Mouse (Mus musculus): Measurements from ENCODE around the gene Rasal3. TPM values are rescaled to one million over a fixed set of nuclear protein-coding genes. Genes with fewer than 3 reads are reported as not detected.

Gene Rasal3
- polyA plus RNA-seq (2012; rRNA removed), result 0.82 and 0.90 TPM in 2 replicates

DNA sequence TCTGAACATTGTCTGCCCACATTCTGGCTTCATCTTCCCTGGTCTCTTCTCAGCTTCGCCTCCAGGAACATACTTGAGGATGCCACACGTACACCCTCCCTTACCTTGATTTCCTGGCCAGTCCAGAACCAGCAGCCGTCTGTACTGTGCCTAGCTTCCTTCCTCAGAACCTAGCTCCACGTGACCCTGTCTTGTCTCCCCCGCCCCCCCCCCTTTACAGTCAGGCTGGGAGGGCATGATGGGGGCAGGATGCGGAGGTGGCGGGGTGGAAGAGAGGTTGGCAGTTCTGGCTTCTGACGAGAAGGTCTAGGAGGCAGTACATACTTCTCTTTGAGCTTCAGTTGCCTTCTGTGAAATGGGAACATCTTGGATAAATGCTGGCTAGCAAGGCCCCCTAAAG is at the start of gene Rasal3:
Gene Rasal3 (minus strand): TSS at position 167 of the 400 bp plus-strand sequence.

DNA sequence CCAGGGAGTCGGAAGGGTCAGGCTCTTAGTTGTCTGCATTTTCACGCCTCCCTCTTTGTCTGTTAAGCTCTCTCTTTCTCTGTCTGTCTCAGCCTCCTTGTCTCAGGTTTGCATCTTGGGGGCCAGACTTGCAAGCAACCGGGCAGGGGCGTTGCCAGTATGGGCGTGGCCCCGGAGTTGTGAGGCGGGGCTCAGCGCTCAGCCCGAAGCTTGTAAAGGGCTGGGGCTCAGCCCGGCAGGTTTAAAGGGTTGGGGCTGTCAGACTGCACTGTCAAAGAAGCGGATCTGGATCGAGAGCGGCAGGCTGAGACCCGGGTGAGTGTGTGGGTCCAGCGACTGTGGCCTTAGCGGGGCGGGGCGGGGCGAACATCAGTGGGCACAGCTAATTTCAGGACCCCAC is 49.1 kb upstream of the Rasal3 start, which contains the start of gene Cyp4f39:
Gene Cyp4f39 (plus strand): TSS at position 242 of the 400 bp plus-strand sequence.

DNA sequence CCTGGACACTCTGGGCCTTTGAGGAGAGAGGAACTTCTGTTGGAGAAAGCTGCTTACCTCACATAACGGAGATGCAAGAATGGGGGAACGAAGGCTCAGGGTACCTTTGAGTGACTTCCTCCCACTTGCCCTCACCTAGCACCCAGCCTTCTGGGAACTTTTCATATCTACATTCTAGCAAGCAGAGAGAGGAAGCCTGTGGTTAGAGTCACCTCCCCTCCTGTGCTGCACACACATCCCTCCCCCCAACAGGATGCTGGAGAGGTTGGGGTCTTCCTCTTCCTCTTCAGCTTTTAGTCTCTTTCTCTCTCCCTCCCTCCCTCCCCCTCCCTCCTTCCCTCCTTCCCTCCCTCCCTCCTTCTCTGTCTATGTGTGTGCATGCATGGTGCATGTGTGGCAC is 20.7 kb upstream of the Rasal3 start, which contains the start of gene Pglyrp2:
Gene Pglyrp2 (minus strand): TSS at position 134 of the 400 bp plus-strand sequence.

GRCm38 (mm10) chr17:32389101-32389659 is 14.2 kb downstream of the Rasal3 start, which contains the start of gene Wiz:
Wiz (minus strand) TSS chr17:32389439.

DNA sequence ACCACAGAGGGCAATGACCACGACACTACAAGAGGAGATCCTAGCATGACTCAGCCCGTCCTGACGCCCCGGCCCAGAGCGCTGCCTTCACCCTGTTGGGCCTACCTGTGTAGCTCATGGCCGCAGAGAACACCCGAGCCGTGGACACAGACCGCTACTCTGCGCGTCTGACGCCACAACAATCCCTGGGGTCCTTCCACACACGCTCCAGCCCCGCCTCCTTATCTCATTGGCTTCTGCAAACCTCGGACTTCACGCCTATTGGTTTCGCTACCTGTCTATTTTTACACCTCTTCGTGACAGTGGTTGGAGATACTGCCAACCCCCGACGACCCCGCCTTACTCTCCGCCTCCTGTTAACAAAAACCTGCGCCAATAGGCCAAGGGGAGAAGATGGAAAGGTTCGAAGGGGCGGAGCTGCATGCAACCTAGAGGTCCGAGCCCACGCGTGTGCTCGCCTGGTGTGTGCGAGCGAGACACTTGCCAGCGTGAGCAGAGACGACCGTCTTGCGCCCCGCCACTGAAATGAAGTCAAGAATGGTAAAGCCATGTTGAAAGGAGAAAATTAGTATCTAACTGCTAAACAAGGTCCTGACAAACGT is 52.9 kb downstream of the Rasal3 start, which contains the start of gene Akap8l:
Gene Akap8l (minus strand): TSS at position 226 of the 602 bp plus-strand sequence.

Other genes starting within 250 kb of the Rasal3 start
- 26.1 and 29.1 TPM in 2 replicates for gene Notch3, start 236.7 kb downstream of the Rasal3 start, polyA plus RNA-seq (2012; rRNA removed)
- gene Ephx3, start 214.0 kb downstream of the Rasal3 start, polyA plus RNA-seq (2012; rRNA removed), result 0.16 and 0.41 TPM in 2 replicates
- 52.5 and 70.3 TPM in 2 replicates for gene Brd4, start 118.9 kb downstream of the Rasal3 start, polyA plus RNA-seq (2012; rRNA removed)
- gene Akap8, start 82.3 kb downstream of the Rasal3 start, polyA plus RNA-seq (2012; rRNA removed), result 129 and 136 TPM in 2 replicates
- gene Akap8l, start 53.0 kb downstream of the Rasal3 start, polyA plus RNA-seq (2012; rRNA removed), result 216 and 223 TPM in 2 replicates
- 77.4 and 78.2 TPM in 2 replicates for gene Wiz, start 14.1 kb downstream of the Rasal3 start, polyA plus RNA-seq (2012; rRNA removed)
- gene Pglyrp2, start 20.6 kb upstream of the Rasal3 start, polyA plus RNA-seq (2012; rRNA removed), result not detected in 2 replicates
- 0.26 and 0.66 TPM in 2 replicates for gene Cyp4f39, start 49.1 kb upstream of the Rasal3 start, polyA plus RNA-seq (2012; rRNA removed)
- gene Cyp4f17, start 102.5 kb upstream of the Rasal3 start, polyA plus RNA-seq (2012; rRNA removed), result 13.3 and 18.1 TPM in 2 replicates
- 31.8 and 36.9 TPM in 2 replicates for gene Cyp4f16, start 133.0 kb upstream of the Rasal3 start, polyA plus RNA-seq (2012; rRNA removed)
- gene Cyp4f37, start 217.7 kb upstream of the Rasal3 start, polyA plus RNA-seq (2012; rRNA removed), result not detected in 2 replicates